Comparison of ENCODE assay signal across 26 mouse cellular contexts in genomic region chr4:106590871-106591270, GRCm38 (mm10). TPM values are rescaled to one million over a fixed set of nuclear protein-coding genes. Genes with fewer than 3 reads are reported as not detected.
DNase-seq lines count a peak whose midpoint lies in the region; ATAC-seq and TF ChIP-seq lines count a peak whose summit lies in the region.
"Had no signal": no experiment of that assay in that cellular context is flagged by ENCODE, and none has a peak within 500 bp of the region (broad histone marks: within the 10 kb centered on the region; RNA-seq: fewer than 3 reads in every experiment).

No protein-coding gene starts in this region.

- no peaks in the 10 kb centered on the region for H3K9me3 ChIP-seq in liver, postnatal 0 days (ENCODE audit: low read length)
- H3K9me3 ChIP-seq in liver, embryonic 11.5 days (ENCODE audit: control insufficient read depth, low read length) = no peaks in the 10 kb centered on the region
- H3K9me3 ChIP-seq in heart, embryonic 11.5 days (replicated peaks; ENCODE audit: control insufficient read depth, low read length) = no peaks in the 10 kb centered on the region
- H3K9me3 ChIP-seq: forebrain, embryonic 10.5 days; forebrain, embryonic 13.5 days; heart, embryonic 10.5 days; hindbrain, embryonic 12.5 days; hindbrain, embryonic 15.5 days had no signal

- no peaks in the 10 kb centered on the region for H3K27me3 ChIP-seq in liver, postnatal 0 days (ENCODE audit: insufficient read depth, low read length)
- H3K27me3 ChIP-seq in liver, embryonic 11.5 days (replicated peaks; ENCODE audit: control insufficient read depth, insufficient read depth, low read length) = no peaks in the 10 kb centered on the region
- no peaks in the 10 kb centered on the region for H3K27me3 ChIP-seq in heart, embryonic 11.5 days (ENCODE audit: control insufficient read depth, insufficient read depth, low read length)
- H3K27me3 ChIP-seq: forebrain, embryonic 13.5 days; hindbrain, embryonic 12.5 days; hindbrain, embryonic 15.5 days had no signal

- no peak overlapping the region for H3K4me3 ChIP-seq in liver, postnatal 0 days (ENCODE audit: low read depth, low read length)
- H3K4me3 ChIP-seq in liver, embryonic 11.5 days (ENCODE audit: low read depth, low read length) = no peak overlapping the region
- no peak overlapping the region for H3K4me3 ChIP-seq in heart, embryonic 11.5 days (ENCODE audit: low read depth, low read length)
- H3K4me3 ChIP-seq: forebrain, embryonic 10.5 days; forebrain, embryonic 13.5 days; heart, adult 2 months; heart, embryonic 10.5 days; hindbrain, embryonic 12.5 days; hindbrain, embryonic 15.5 days had no signal

- H3K9ac ChIP-seq in liver, postnatal 0 days (replicated peaks) = no peak overlapping the region
- no peak overlapping the region for H3K9ac ChIP-seq in liver, embryonic 11.5 days (ENCODE audit: low read depth, low read length)
- H3K9ac ChIP-seq in heart, embryonic 11.5 days (ENCODE audit: low read depth, low read length) = no peak overlapping the region
- H3K9ac ChIP-seq: forebrain, embryonic 13.5 days; hindbrain, embryonic 12.5 days; hindbrain, embryonic 15.5 days had no signal

- no peak overlapping the region for H3K4me2 ChIP-seq in liver, postnatal 0 days (ENCODE audit: low read depth, low read length)
- H3K4me2 ChIP-seq in liver, embryonic 11.5 days = no peak overlapping the region
- H3K4me2 ChIP-seq in heart, embryonic 11.5 days = no peak overlapping the region
- H3K4me2 ChIP-seq: forebrain, embryonic 13.5 days; hindbrain, embryonic 12.5 days; hindbrain, embryonic 15.5 days had no signal

- no peak for DNase-seq in liver, postnatal 0 days
- no peak for DNase-seq in liver, embryonic 11.5 days (ENCODE audit: low spot score)
- peak; percentile 57 for DNase-seq in thymus, postnatal 0 days (ENCODE audit: low spot score)
- DNase-seq in thymus, postnatal 10 days (ENCODE audit: low spot score in 2 of 2) = no peak
- peak; percentile 38 for DNase-seq in T-cell, adult 2 months (ENCODE audit: low spot score)
- no peak for DNase-seq in lung, postnatal 36 days
- DNase-seq: adrenal gland, postnatal 10 days; adrenal gland, postnatal 36 days; cerebellum, adult 18-20 months; cerebellum, adult 9-10 months; cerebellum, postnatal 14 days; gastrocnemius, postnatal 25 days; heart, adult 2 months had no signal

- peak; percentile 1 for ATAC-seq in liver, postnatal 0 days
- ATAC-seq in liver, embryonic 11.5 days (replicated peaks; ENCODE audit: low FRiP score) = no peak
- no peak for ATAC-seq in heart, embryonic 11.5 days (replicated peaks; ENCODE audit: insufficient number of reproducible peaks, low FRiP score, low TSS enrichment)
- ATAC-seq: forebrain, embryonic 13.5 days; forebrain, embryonic 16.5 days had no signal

- no peak for TF ChIP-seq EP300 in liver, postnatal 0 days (IDR thresholded peaks at IDR 0.05; ENCODE audit: low read depth)

- no peak for TF ChIP-seq CTCF in liver, postnatal 0 days (IDR thresholded peaks at IDR 0.05; ENCODE audit: low read depth)

- H3K4me1 ChIP-seq in liver, postnatal 0 days (ENCODE audit: insufficient read depth) = no peaks in the 10 kb centered on the region; the same call in 1 of the 2 replicates
- H3K4me1 ChIP-seq in liver, embryonic 11.5 days (replicated peaks; ENCODE audit: control insufficient read depth, insufficient read depth, low read length) = no peaks in the 10 kb centered on the region
- H3K4me1 ChIP-seq in heart, embryonic 11.5 days (ENCODE audit: control insufficient read depth, insufficient read depth, low read length) = no peaks in the 10 kb centered on the region
- H3K4me1 ChIP-seq: forebrain, embryonic 10.5 days; forebrain, embryonic 13.5 days; heart, embryonic 10.5 days; hindbrain, embryonic 12.5 days; hindbrain, embryonic 15.5 days had no signal

- 84% methylated on average over 9 of the region's 9 CpGs for WGBS in liver, postnatal 0 days (ENCODE audit: insufficient replicate concordance)
- WGBS in liver, embryonic 11.5 days = 87% methylated on average over 9 of the region's 9 CpGs
- WGBS in heart, embryonic 11.5 days (ENCODE audit: insufficient replicate concordance) = 89% methylated on average over 9 of the region's 9 CpGs

- 0 out of 2 replicates have a peak overlapping the region, but pooled peaks have one; percentile 11 for H3K27ac ChIP-seq in liver, postnatal 0 days (ENCODE audit: low read depth)
- H3K27ac ChIP-seq in liver, embryonic 11.5 days (ENCODE audit: low read depth, low read length) = no peak overlapping the region
- no peak overlapping the region for H3K27ac ChIP-seq in heart, embryonic 11.5 days (ENCODE audit: low read depth, low read length)
- H3K27ac ChIP-seq: forebrain, embryonic 10.5 days; forebrain, embryonic 13.5 days; heart, adult 2 months; heart, embryonic 10.5 days; hindbrain, embryonic 12.5 days; hindbrain, embryonic 15.5 days had no signal

- H3K36me3 ChIP-seq in liver, postnatal 0 days (replicated peaks; ENCODE audit: insufficient read depth, low read length) = peaks cover 22% of the 10 kb centered on the region
- H3K36me3 ChIP-seq in liver, embryonic 11.5 days (ENCODE audit: control insufficient read depth, insufficient read depth, low read length) = peaks cover 23% of the 10 kb centered on the region
- H3K36me3 ChIP-seq in heart, embryonic 11.5 days (ENCODE audit: control insufficient read depth, insufficient read depth, low read length) = peaks cover 20% of the 10 kb centered on the region

RNA-seq across cellular contexts. Expression of gene Lexm, which starts 26.2 kb away (rescaled TPM):
- polyA plus RNA-seq in liver, postnatal 0 days (2015; fragmentation: Nextera tagmentation; extraction: Ambion mirVana) = not detected in 2 replicates
- 0.30 and 0.52 TPM in 2 replicates for polyA plus RNA-seq in liver, embryonic 11.5 days (2014; fragmentation: Nextera tagmentation; extraction: Ambion mirVana)
- 0.15 TPM in 1 of 2 replicates, not detected in the other for polyA plus RNA-seq in thymus, postnatal 0 days (2015; fragmentation: Nextera tagmentation; extraction: Ambion mirVana)
- 0.34 and 1.3 TPM in 2 replicates for polyA plus RNA-seq in heart, embryonic 11.5 days (2014; fragmentation: Nextera tagmentation; extraction: Ambion mirVana)
- polyA plus RNA-seq: activated CD4-positive, CD25-positive, alpha-beta regulatory T cell, adult 4 months; C2C12; embryonic facial prominence, embryonic 14.5 days; forebrain, embryonic 10.5 days; forebrain, embryonic 13.5 days; forebrain, embryonic 16.5 days; heart, adult 2 months; heart, embryonic 10.5 days; heart, embryonic 14.5 days; heart, postnatal 0 days; hindbrain, embryonic 15.5 days had no signal

RNA-seq across cellular contexts. Expression of gene Dhcr24, which starts 30.0 kb away (rescaled TPM):
- 13.6 and 17.1 TPM in 2 replicates for polyA plus RNA-seq in liver, postnatal 0 days (2015; fragmentation: Nextera tagmentation; extraction: Ambion mirVana)
- polyA plus RNA-seq in liver, embryonic 11.5 days (2014; fragmentation: Nextera tagmentation; extraction: Ambion mirVana) = 22.9 and 23.0 TPM in 2 replicates
- 7.2 and 7.8 TPM in 2 replicates for polyA plus RNA-seq in thymus, postnatal 0 days (2015; fragmentation: Nextera tagmentation; extraction: Ambion mirVana)
- 16.1 and 22.1 TPM in 2 replicates for polyA plus RNA-seq in heart, embryonic 11.5 days (2014; fragmentation: Nextera tagmentation; extraction: Ambion mirVana)

RNA-seq across cellular contexts. Expression of gene Ttc22, which starts 31.4 kb away (rescaled TPM):
- polyA plus RNA-seq in liver, postnatal 0 days (2015; fragmentation: Nextera tagmentation; extraction: Ambion mirVana) = not detected in 2 replicates
- 0.12 TPM in 2 replicates for polyA plus RNA-seq in liver, embryonic 11.5 days (2014; fragmentation: Nextera tagmentation; extraction: Ambion mirVana)
- 0.17 and 0.43 TPM in 2 replicates for polyA plus RNA-seq in thymus, postnatal 0 days (2015; fragmentation: Nextera tagmentation; extraction: Ambion mirVana)
- 0.43 and 0.66 TPM in 2 replicates for polyA plus RNA-seq in heart, embryonic 11.5 days (2014; fragmentation: Nextera tagmentation; extraction: Ambion mirVana)
- polyA plus RNA-seq: activated CD4-positive, CD25-positive, alpha-beta regulatory T cell, adult 4 months; C2C12; CD4-positive, CD25-positive, alpha-beta regulatory T cell, adult 4 months; forebrain, embryonic 10.5 days had no signal

RNA-seq across cellular contexts. Expression of gene Pars2, which starts 60.0 kb away (rescaled TPM):
- 3.9 and 4.3 TPM in 2 replicates for polyA plus RNA-seq in liver, postnatal 0 days (2015; fragmentation: Nextera tagmentation; extraction: Ambion mirVana)
- 11.5 and 11.7 TPM in 2 replicates for polyA plus RNA-seq in liver, embryonic 11.5 days (2014; fragmentation: Nextera tagmentation; extraction: Ambion mirVana)
- polyA plus RNA-seq in thymus, postnatal 0 days (2015; fragmentation: Nextera tagmentation; extraction: Ambion mirVana) = 12.7 and 13.9 TPM in 2 replicates
- 11.3 and 12.2 TPM in 2 replicates for polyA plus RNA-seq in heart, embryonic 11.5 days (2014; fragmentation: Nextera tagmentation; extraction: Ambion mirVana)

Comparison
In these comparisons a context has a peak if more than half of its experiments do, and no peak if none do; other contexts are left out.
1. DNase-seq: peak in thymus, postnatal 0 days (single experiment) and T-cell, adult 2 months (single experiment); none in liver, postnatal 0 days (single experiment), liver, embryonic 11.5 days (single experiment), thymus, postnatal 10 days (0 of 2) and lung, postnatal 36 days (single experiment).